Mouse (Mus musculus): ENCODE measurements around the gene Decr2. TPM values are rescaled to one million over a fixed set of nuclear protein-coding genes. Genes with fewer than 3 reads are reported as not detected.

Decr2 gene
- total and polyA plus RNA-seq, 3 experiments, result 12.6 to 21.0 (median 16.8) TPM

DNA sequence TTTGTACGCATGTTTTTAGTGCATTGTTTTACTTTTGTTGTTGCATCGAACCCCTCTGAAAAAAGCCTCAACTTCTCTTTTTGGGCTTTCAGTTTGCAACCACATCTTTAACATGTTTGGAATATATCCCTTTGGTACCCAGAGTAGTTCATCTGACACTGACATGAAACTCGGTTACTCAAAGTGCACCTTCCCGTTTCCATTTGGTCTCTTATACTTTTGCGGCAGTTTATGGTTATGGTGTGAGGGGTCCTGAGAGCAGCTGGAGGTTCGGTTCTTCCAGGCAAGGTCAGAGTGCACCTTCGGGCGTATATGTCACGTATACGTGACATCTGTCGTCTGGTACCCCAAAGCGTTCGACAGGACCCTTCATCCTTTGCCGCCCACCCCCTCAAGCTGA lies 22.6 kb upstream of the Decr2 start:
- H3K27ac ChIP-seq (ENCODE audit: insufficient read depth, low read depth), result peak overlapping the region; percentile 59
- in situ Hi-C loops (cut with MboI; ENCODE audit: low pct_ligation_motif_present, low pct_unique_long_range_greater_than_20kb, low sequenced_read_pairs), result no loop called here
- peaks cover 67% of the 10 kb centered on the region for H3K27me3 ChIP-seq (replicated peaks)

DNA sequence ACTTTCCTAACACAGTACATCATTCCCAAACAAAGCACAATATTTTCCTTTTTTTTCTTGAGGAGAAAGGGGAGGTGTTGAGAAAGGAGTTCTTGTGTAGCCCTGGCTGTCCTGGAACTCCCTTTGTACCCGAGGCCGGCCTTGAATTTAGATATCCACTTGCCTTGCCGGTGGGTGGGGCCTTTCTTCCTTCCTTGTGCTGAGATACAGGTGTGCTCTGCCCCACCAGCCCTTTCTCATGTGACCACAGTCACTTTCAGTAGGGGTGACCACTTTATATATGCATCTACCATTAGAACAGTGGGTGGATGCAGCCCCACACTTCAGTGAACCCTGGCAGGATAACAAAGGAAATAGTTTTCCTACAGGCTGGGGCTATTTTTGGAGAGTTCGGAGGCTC lies 21.6 kb upstream of the Decr2 start:
- TF ChIP-seq CTCF (conservative IDR thresholded peaks at IDR 0.05 in 1 of 2, IDR thresholded peaks at IDR 0.05 in 1 of 2; ENCODE audit: low read depth in 2 of 2, low read length in 2 of 2), result no peak
- TF ChIP-seq PAX5 (IDR thresholded peaks at IDR 0.05; ENCODE audit: low read length), result no peak
- TF ChIP-seq MEF2A (IDR thresholded peaks at IDR 0.05; ENCODE audit: borderline replicate concordance, low read depth, low read length), result 0 out of 2 replicates have a peak, but pooled peaks have one; percentile 27
- TF ChIP-seq MAX (IDR thresholded peaks at IDR 0.05; ENCODE audit: low read length), result no peak
- TF ChIP-seq GABPA (IDR thresholded peaks at IDR 0.05; ENCODE audit: insufficient replicate concordance, low read depth, low read length), result no peak
- TF ChIP-seq BHLHE40 (IDR thresholded peaks at IDR 0.05; ENCODE audit: low read depth, low read length), result peak; percentile 71; the same call in 1 of the 2 replicates
- TF ChIP-seq KAT2A (IDR thresholded peaks at IDR 0.05; ENCODE audit: insufficient replicate concordance, low read length), result no peak
- Histone ChIP-seq H3K36me3 (replicated peaks in 1 of 2; ENCODE audit: control insufficient read depth in 1 of 2, insufficient read depth in 1 of 2, low read length in 1 of 2) (no peaks in the 10 kb centered on the region), H3K4me1 (ENCODE audit: control insufficient read depth in 1 of 2, insufficient read depth in 2 of 2) (peaks cover 2 to 23% of the 10 kb centered on the region in 2 experiments; a peak in 2 of 4 replicates), H3K4me2 (ENCODE audit: insufficient read depth, low read depth, poor library complexity, severe bottlenecking) (no peak overlapping the region), H3K9ac (ENCODE audit: insufficient read depth, low read depth) (no peak overlapping the region), H3K79me2 (replicated peaks; ENCODE audit: control insufficient read depth, extremely low read depth, insufficient read depth, poor library complexity, severe bottlenecking) (no peaks in the 10 kb centered on the region), H3K9me3 (replicated peaks; ENCODE audit: low read length) (no peaks in the 10 kb centered on the region), H3K4me3 (replicated peaks in 1 of 3; ENCODE audit: low read depth in 2 of 3, low read length in 2 of 3, poor library complexity in 1 of 3) (no peak overlapping the region), H3K27ac (ENCODE audit: insufficient read depth, low read depth) (no peak overlapping the region), H3K27me3 (replicated peaks) (peaks cover 57% of the 10 kb centered on the region)
- DNase-seq (ENCODE audit: extremely low read depth), result peak; percentile 23
- in situ Hi-C loops (cut with MboI; ENCODE audit: low pct_ligation_motif_present, low pct_unique_long_range_greater_than_20kb, low sequenced_read_pairs), result no loop called here
- dilution Hi-C loops (cut with MboI; ENCODE audit: extremely low pct_ligation_motif_present, extremely low pct_unique_long_range_greater_than_20kb, low sequenced_read_pairs), result no loop called here

More for the DNA sequence above, 22.6 kb upstream of the Decr2 start:
- TF ChIP-seq ZNF384 (IDR thresholded peaks at IDR 0.05; ENCODE audit: low read depth, low read length) (0 out of 2 replicates have a peak, but pooled peaks have one; percentile 57), NRF1 (IDR thresholded peaks at IDR 0.05; ENCODE audit: low read depth, low read length) (no peak), TBP (conservative IDR thresholded peaks at IDR 0.05; ENCODE audit: low read depth, low read length) (no peak), TCF12 (IDR thresholded peaks at IDR 0.05; ENCODE audit: low read depth, low read length) (peak; percentile 90), USF2 (conservative IDR thresholded peaks at IDR 0.05; ENCODE audit: low read depth, low read length) (no peak), CTCF (conservative IDR thresholded peaks at IDR 0.05 in 1 of 2, IDR thresholded peaks at IDR 0.05 in 1 of 2; ENCODE audit: low read depth in 2 of 2, low read length in 2 of 2) (no peak), RCOR1 (conservative IDR thresholded peaks at IDR 0.05; ENCODE audit: low read depth, low read length) (peak; percentile 98), E2F4 (IDR thresholded peaks at IDR 0.05; ENCODE audit: insufficient replicate concordance, low read depth, low read length) (0 out of 2 replicates have a peak, but pooled peaks have one; percentile 23), MEF2A (IDR thresholded peaks at IDR 0.05; ENCODE audit: borderline replicate concordance, low read depth, low read length) (peak; percentile 94), CHD1 (IDR thresholded peaks at IDR 0.05; ENCODE audit: low read depth, low read length) (no peak), EP300 (IDR thresholded peaks at IDR 0.05; ENCODE audit: low read length) (peak; percentile 99), ZMIZ1 (IDR thresholded peaks at IDR 0.05; ENCODE audit: low read depth, low read length) (no peak), CHD2 (IDR thresholded peaks at IDR 0.05; ENCODE audit: low read length) (peak; percentile 85), HCFC1 (IDR thresholded peaks at IDR 0.05; ENCODE audit: low read depth, low read length) (peak; percentile 37), JUND (conservative IDR thresholded peaks at IDR 0.05; ENCODE audit: low read depth, low read length) (peak; percentile 95), JUN (IDR thresholded peaks at IDR 0.05; ENCODE audit: insufficient read depth, low read depth, low read length) (peak; percentile 84), IRF4 (IDR thresholded peaks at IDR 0.05; ENCODE audit: low read depth, low read length) (peak; percentile 99), GABPA (IDR thresholded peaks at IDR 0.05; ENCODE audit: insufficient replicate concordance, low read depth, low read length) (no peak), SIN3A (IDR thresholded peaks at IDR 0.05; ENCODE audit: low read length) (peak; percentile 95), MAFK (IDR thresholded peaks at IDR 0.05; ENCODE audit: insufficient replicate concordance, low read length) (peak; percentile 92), KAT2A (IDR thresholded peaks at IDR 0.05; ENCODE audit: insufficient replicate concordance, low read length) (0 out of 2 replicates have a peak, but pooled peaks have one; percentile 15), BHLHE40 (IDR thresholded peaks at IDR 0.05; ENCODE audit: low read depth, low read length) (peak; percentile 90), MAX (IDR thresholded peaks at IDR 0.05; ENCODE audit: low read length) (peak; percentile 59; the same call in 1 of the 2 replicates), MAZ (IDR thresholded peaks at IDR 0.05; ENCODE audit: low read depth, low read length) (peak; percentile 80), MYC (IDR thresholded peaks at IDR 0.05; ENCODE audit: low read depth, low read length) (peak; percentile 65; the same call in 1 of the 2 replicates), ETS1 (conservative IDR thresholded peaks at IDR 0.05; ENCODE audit: low read depth, low read length) (peak; percentile 89)
- Histone ChIP-seq H3K4me2 (ENCODE audit: insufficient read depth, low read depth, poor library complexity, severe bottlenecking) (peak overlapping the region; percentile 88), H3K4me1 (ENCODE audit: control insufficient read depth in 1 of 2, insufficient read depth in 2 of 2) (peaks cover 2 to 23% of the 10 kb centered on the region in 2 experiments; a peak in 2 of 4 replicates), H3K36me3 (replicated peaks in 1 of 2; ENCODE audit: control insufficient read depth in 1 of 2, insufficient read depth in 1 of 2, low read length in 1 of 2) (no peaks in the 10 kb centered on the region), H3K9me3 (replicated peaks; ENCODE audit: low read length) (no peaks in the 10 kb centered on the region), H3K79me2 (replicated peaks; ENCODE audit: control insufficient read depth, extremely low read depth, insufficient read depth, poor library complexity, severe bottlenecking) (no peaks in the 10 kb centered on the region), H3K4me3 (replicated peaks in 1 of 3; ENCODE audit: low read depth in 2 of 3, low read length in 2 of 3, poor library complexity in 1 of 3) (peak overlapping the region; percentile 10 to 67 (median 61)), H3K9ac (ENCODE audit: insufficient read depth, low read depth) (peak overlapping the region; percentile 58; the same call in 1 of the 2 replicates)
- dilution Hi-C loops (cut with MboI; ENCODE audit: extremely low pct_ligation_motif_present, extremely low pct_unique_long_range_greater_than_20kb, low sequenced_read_pairs), result no loop called here
- peak; percentile 88 for DNase-seq (ENCODE audit: extremely low read depth)

Data from CH12.LX (cell line).